Mouse (Mus musculus) small intestine, adult 2 months (tissue): ENCODE measurements around the gene Ext2. TPM values are rescaled to one million over a fixed set of nuclear protein-coding genes. Genes with fewer than 3 reads are reported as not detected.

Source experiments
- H3K27ac ChIP-seq: fragments of 200-500 bp; 2 replicates; pipeline ENCODE4 v1.5.1; 2012; ENCODE audit warnings: low read depth, low read length, control low read depth, inconsistent platforms; ENCODE audit not compliant: insufficient read depth
- H3K27me3 ChIP-seq: fragments of 200-500 bp; 2 replicates; pipeline ENCODE4 v1.6.1; 2012; ENCODE audit warnings: mild to moderate bottlenecking, moderate library complexity, low read length, inconsistent platforms; ENCODE audit not compliant: control insufficient read depth, insufficient read depth
- H3K36me3 ChIP-seq: fragments of 200-500 bp; 2 replicates; pipeline ENCODE4 v1.6.1; 2012; ENCODE audit warnings: mild to moderate bottlenecking, low read length, control low read depth, inconsistent platforms; ENCODE audit not compliant: control insufficient read depth, insufficient read depth
- H3K4me1 ChIP-seq: fragments of 200-500 bp; 2 replicates; pipeline ENCODE4 v1.6.1; 2012; ENCODE audit warnings: low read length, inconsistent platforms, mixed read lengths; ENCODE audit not compliant: control insufficient read depth, insufficient read depth, insufficient read length
- H3K4me3 ChIP-seq: fragments of 200-500 bp; 2 replicates; pipeline ENCODE4 v1.5.1; 2012; ENCODE audit warnings: low read depth, mild to moderate bottlenecking, control low read depth, inconsistent platforms, low read length, moderate library complexity
- CTCF ChIP-seq: fragments of 200-500 bp; IDR thresholded peaks from 2 replicates; pipeline ENCODE4 v1.5.1; 2012; ENCODE audit warnings: low read depth, mild to moderate bottlenecking, control low read depth, inconsistent platforms, low read length, moderate library complexity, mixed read lengths; ENCODE audit not compliant: insufficient replicate concordance, insufficient read length; ENCODE audit errors: extremely low read depth
- POLR2A ChIP-seq: fragments of 200-500 bp; IDR thresholded peaks from 2 replicates; pipeline ENCODE4 v1.6.1; 2012; ENCODE audit warnings: low read depth, mild to moderate bottlenecking, control low read depth, inconsistent platforms, low read length, moderate library complexity
- WGBS: fragments of 180-500 bp; shearing (Covaris S2); methylation state at CpG from one replicate; pipeline ENCODE4 v1.1.7; 2018; 5-methylcytosine and 5-hydroxymethylcytosine counted together
- polyA plus RNA-seq: library from polyadenylated mRNA; depleted of rRNA; stranded (reverse); fragments of >200 nt; gene quantifications from 2 replicates; pipeline ENCODE4 v1.2.3, GENCODE M21; 2012

The Ext2 gene
- polyA plus RNA-seq, 1 experiment, result 28.6 TPM

DNA sequence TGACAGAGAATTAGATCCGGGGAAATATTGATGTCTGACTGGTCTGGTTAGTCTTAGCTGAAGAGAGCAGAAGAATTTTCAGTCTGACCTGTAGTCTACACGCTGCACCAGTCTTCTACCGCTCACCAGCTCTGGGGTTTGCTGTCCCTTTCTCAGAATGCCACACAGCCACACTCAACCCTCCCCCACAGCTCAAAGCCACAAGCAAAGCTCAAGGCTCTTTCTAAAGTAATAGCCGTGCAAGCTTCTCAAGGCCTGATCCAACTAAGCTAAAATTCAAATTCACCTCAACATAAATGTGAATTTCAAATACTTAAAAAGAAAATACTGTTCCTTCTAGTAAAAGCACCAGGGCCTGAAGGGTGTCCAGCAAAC is 45.3 kb downstream of the Ext2 start:
- Histone ChIP-seq H3K27ac (no peak overlapping the region), H3K4me3 (no peak overlapping the region), H3K4me1 (peaks cover 5% of the 10 kb centered on the region; the same call in 1 of the 2 replicates), H3K27me3 (no peaks in the 10 kb centered on the region), H3K36me3 (0 out of 2 replicates have a peak, but pooled peaks cover 2% of the 10 kb centered on the region)
- 93% methylated on average over 4 of the region's 4 CpGs for WGBS
- no peak for TF ChIP-seq CTCF
- no peak for TF ChIP-seq POLR2A

DNA sequence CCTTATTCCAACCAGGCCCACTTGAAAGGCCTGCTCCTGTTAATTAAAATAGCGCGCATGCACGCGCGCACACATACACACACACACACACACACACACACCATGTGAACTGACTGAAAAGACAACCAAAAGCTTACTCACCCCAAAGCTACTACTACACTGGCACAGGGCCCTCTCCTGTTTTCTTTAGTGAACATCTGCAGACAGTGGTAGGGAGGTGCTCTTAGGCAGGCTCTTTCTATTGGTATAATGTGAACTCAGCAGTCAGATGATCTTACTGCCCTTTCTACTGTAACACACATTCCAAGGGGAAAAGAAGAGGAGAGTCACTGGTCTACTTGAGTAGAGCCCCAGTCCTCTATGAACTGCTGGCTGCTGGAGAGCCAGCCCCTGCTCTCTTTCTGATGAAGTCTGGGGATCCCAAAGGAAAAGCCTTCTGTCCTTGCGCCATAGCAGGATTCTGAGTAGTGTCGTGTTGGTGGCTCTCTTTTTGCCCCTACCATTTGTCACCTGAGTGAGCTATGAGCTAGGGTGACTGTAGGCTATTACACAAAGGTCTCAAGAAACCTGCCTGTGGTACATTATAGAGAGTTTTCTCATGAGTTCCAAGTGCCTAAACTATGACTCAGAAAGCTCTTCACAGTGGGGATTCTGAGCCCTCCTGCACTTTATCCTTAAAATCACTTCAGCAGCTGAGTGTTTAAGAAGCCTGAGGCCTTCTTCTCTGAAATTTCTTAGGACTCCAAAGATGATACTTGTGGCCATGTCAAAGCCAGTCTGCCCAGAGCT is 45.9 kb downstream of the Ext2 start:
- TF ChIP-seq POLR2A (no peak), CTCF (no peak)
- H3K27me3 ChIP-seq, result no peaks in the 10 kb centered on the region
- WGBS, result 94% methylated on average over 7 of the region's 7 CpGs
- H3K4me3 ChIP-seq, result no peak overlapping the region
- H3K27ac ChIP-seq, result no peak overlapping the region
- peaks cover 5% of the 10 kb centered on the region; the same call in 1 of the 2 replicates for H3K4me1 ChIP-seq
- no peaks in the 10 kb centered on the region for H3K36me3 ChIP-seq

DNA sequence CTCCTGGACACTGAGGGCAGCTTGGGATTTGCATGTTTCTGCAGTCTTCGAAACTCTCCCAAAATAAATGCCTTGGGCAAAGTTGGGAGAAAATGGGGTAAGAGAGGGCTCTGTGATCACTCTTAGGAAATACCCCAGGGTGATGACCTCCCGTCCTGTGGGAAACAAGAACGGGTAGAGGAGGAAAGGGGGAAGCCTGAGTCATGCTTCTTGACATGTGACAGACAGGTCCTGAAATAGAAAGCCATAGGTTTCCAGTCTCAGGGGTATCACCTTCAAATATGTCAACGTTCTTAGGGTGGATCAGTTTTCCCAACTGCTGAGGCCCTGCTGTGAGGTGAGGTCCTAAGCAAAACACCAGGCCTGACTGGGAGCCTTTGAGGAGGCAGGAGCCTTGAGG is 46.9 kb downstream of the Ext2 start:
- no peak overlapping the region for H3K4me3 ChIP-seq
- no peaks in the 10 kb centered on the region for H3K36me3 ChIP-seq
- H3K4me1 ChIP-seq, result peaks cover 5% of the 10 kb centered on the region; the same call in 1 of the 2 replicates
- no peak overlapping the region for H3K27ac ChIP-seq
- no peaks in the 10 kb centered on the region for H3K27me3 ChIP-seq
- WGBS, result 76% methylated on average over 4 of the region's 4 CpGs
- TF ChIP-seq POLR2A (no peak), CTCF (no peak)

DNA sequence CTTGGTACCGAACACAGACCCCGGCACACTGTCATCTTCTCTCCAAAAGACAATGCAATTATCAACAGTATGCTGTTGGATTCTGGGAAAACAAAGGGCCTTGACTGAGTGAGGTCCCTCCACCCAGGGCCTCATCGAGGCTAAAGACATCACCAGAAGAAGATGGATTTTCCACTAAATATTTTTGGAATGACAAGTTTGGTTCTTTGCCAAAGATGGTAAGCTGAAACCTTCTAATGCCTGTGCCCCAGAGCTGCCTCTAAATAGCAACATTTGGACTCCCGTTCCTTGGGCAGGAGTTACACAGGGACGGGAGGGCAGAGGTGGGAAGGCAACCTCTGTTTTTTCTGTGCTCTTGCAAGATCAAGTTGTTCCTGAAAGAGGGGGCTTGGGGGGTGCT is 47.4 kb downstream of the Ext2 start:
- Histone ChIP-seq H3K27me3 (no peaks in the 10 kb centered on the region), H3K4me3 (no peak overlapping the region), H3K36me3 (no peaks in the 10 kb centered on the region), H3K4me1 (peaks cover 5% of the 10 kb centered on the region; the same call in 1 of the 2 replicates), H3K27ac (no peak overlapping the region)
- no peak for TF ChIP-seq POLR2A
- TF ChIP-seq CTCF, result no peak
- WGBS, result 55% methylated on average over 5 of the region's 5 CpGs

DNA sequence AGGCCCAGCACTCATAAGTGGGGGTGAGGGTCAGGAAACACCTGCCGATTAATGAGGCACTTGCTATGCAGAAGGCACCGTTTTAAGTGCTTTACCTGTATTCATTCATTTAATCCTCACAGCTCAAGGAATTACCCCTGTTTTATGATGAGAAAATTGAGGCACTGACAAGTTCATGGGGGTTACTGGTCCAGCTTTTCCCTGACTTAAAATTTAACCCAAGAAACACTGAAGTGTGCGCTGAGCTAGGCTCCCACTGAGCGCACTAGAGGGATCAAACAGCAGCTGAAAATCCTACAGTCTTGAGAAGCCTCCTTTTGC is 49.6 kb downstream of the Ext2 start:
- Histone ChIP-seq H3K27me3 (no peaks in the 10 kb centered on the region), H3K27ac (no peak overlapping the region), H3K4me3 (no peak overlapping the region), H3K4me1 (peaks cover 5% of the 10 kb centered on the region; the same call in 1 of the 2 replicates), H3K36me3 (0 out of 2 replicates have a peak, but pooled peaks cover 1% of the 10 kb centered on the region)
- 30% methylated on average over 4 of the region's 4 CpGs for WGBS
- no peak for TF ChIP-seq CTCF
- no peak for TF ChIP-seq POLR2A

DNA sequence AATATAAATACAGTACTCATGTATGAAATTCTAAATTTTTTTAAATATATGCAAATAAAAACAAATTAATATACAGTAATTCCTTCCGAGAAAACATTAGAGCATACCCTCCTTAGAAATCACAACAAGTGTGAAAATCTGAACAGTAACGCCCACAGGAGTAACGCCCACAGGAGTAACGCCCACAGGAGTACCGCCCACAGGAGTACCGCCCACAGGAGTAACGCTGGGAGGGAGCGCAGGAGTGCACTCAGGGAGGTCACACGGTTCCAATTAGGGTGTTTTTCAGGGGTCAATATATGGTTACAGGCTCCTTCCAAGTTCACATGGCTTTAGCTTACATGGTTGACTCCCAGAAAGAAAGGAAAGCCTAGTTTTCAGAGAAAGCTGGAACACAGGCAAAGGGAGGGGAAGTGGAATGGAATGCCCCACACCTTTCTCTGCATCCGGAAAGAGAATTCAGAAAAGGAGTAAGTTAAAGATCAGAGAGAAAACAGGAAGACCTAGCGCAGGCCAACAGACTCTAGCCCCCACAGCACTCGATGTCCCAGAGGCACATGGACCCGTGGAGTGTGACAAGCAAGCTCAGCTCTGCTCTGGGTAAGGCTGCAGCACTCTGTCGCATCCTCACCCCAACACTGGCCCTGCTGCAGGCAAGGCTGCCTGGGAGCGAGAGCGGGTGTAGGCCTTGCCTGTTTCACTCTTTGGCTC is 50.2 kb downstream of the Ext2 start:
- 17% methylated on average over 16 of the region's 16 CpGs for WGBS
- Histone ChIP-seq H3K4me3 (no peak overlapping the region), H3K4me1 (peaks cover 5% of the 10 kb centered on the region; the same call in 1 of the 2 replicates), H3K36me3 (0 out of 2 replicates have a peak, but pooled peaks cover 1% of the 10 kb centered on the region), H3K27me3 (no peaks in the 10 kb centered on the region), H3K27ac (no peak overlapping the region)
- TF ChIP-seq POLR2A (no peak), CTCF (no peak)

DNA sequence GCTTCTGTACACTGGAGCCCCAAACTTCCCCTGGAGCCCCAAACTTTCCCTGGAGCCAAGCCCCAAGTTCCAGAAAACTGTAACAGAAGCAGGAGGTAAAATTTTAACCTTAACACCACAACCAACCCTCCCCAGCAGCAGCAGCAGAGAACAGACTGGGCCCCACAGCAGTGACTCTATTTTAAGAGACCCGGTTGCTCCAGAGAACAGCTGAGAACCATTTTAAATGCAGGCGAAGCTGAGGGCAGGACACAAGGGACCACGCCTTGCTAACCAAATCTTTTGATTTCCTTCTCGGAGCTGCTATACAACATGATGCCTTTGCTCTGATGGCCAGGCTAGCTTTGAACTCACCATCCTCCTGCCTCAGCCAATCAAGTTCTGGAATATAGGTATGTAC is 51.5 kb downstream of the Ext2 start:
- WGBS, result 70% methylated on average over 4 of the region's 4 CpGs
- TF ChIP-seq CTCF (no peak), POLR2A (no peak)
- no peak overlapping the region for H3K27ac ChIP-seq
- H3K36me3 ChIP-seq, result 0 out of 2 replicates have a peak, but pooled peaks cover 1% of the 10 kb centered on the region
- H3K4me1 ChIP-seq, result peaks cover 5% of the 10 kb centered on the region; the same call in 1 of the 2 replicates
- H3K27me3 ChIP-seq, result no peaks in the 10 kb centered on the region
- H3K4me3 ChIP-seq, result no peak overlapping the region
